In the genomic region with DNA sequence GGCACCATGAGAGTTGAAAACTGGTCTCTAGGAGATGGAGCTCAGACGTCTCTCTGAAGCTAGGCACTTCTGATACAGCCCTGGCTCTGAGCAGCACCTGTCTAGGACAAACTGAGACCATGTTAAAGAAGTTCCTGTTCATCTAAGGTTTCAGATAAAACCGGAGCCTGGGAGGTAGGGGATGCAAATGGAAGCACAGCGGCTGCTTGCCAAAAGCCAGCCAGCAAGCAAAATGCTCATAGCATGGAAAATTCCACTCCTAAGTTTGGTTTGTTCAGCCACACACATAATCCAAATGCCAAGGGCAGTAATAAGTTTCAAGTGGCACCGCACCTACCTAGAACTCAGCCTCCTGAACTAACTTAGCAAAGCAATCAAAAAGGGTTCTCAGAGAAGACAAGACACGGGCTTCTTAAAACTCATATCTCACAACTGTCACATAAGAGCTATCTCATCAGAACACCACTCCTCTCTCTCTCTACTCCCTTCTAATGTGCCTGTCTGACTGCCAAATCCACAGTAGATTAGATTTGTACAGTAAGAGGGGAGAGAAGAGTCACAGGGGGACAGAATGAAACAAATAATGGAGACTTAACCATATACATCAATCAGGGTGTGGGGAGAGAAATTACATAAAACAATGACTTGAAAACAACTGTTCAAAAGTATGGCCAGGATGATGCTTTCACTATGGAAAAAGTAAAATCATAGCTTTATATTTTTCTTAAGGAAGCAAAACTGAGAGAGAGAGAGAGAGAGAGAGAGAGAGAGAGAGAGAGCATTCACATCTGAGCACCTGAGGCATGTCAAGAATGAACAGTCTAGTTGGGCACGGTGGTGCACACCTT, we compare ENCODE assay signal across 15 mouse cellular contexts. TPM values are rescaled to one million over a fixed set of nuclear protein-coding genes. Genes with fewer than 3 reads are reported as not detected.
DNase-seq lines count a peak whose midpoint lies in the region; ATAC-seq and TF ChIP-seq lines count a peak whose summit lies in the region.
"Had no signal": no experiment of that assay in that cellular context is flagged by ENCODE, and none has a peak within 500 bp of the region (broad histone marks: within the 10 kb centered on the region; RNA-seq: fewer than 3 reads in every experiment).

No protein-coding gene starts in this region.

- POLR2A ChIA-PET in Patski (lab: Charles Lee) = interaction anchor here (0.6 to 1.1 kb wide), 3 partner anchors 9 to 87 kb away, joined by 3 to 4 read pairs (median 4); no protein-coding TSS in a partner anchor

- 66% methylated on average over 6 of the region's 6 CpGs for WGBS in embryonic facial prominence, embryonic 14.5 days
- WGBS in embryonic facial prominence, embryonic 10.5 days = 83% methylated on average over 6 of the region's 6 CpGs
- WGBS in lung, embryonic 16.5 days = 42% methylated on average over 6 of the region's 6 CpGs
- 91% methylated on average over 6 of the region's 6 CpGs for WGBS in midbrain, postnatal 0 days

- H3K27me3 ChIP-seq in embryonic facial prominence, embryonic 14.5 days (replicated peaks; ENCODE audit: control insufficient read depth, insufficient read depth, low read length) = no peaks in the 10 kb centered on the region
- no peaks in the 10 kb centered on the region for H3K27me3 ChIP-seq in embryonic facial prominence, embryonic 10.5 days (replicated peaks; ENCODE audit: low read depth, poor library complexity, severe bottlenecking)
- H3K27me3 ChIP-seq in Patski = no peaks in the 10 kb centered on the region
- no peaks in the 10 kb centered on the region for H3K27me3 ChIP-seq in lung, embryonic 16.5 days (ENCODE audit: control insufficient read depth, insufficient read depth, low read depth, low read length)
- no peaks in the 10 kb centered on the region for H3K27me3 ChIP-seq in midbrain, postnatal 0 days (ENCODE audit: insufficient read depth, low read length)
- H3K27me3 ChIP-seq: hindbrain, embryonic 15.5 days; limb, embryonic 12.5 days; neural tube, embryonic 13.5 days had no signal

- TF ChIP-seq CTCF in Patski (IDR thresholded peaks at IDR 0.05) = no peak
- TF ChIP-seq CTCF in midbrain, postnatal 0 days (IDR thresholded peaks at IDR 0.05) = no peak

- H3K4me1 ChIP-seq in embryonic facial prominence, embryonic 14.5 days (ENCODE audit: control insufficient read depth, insufficient read depth, low read length) = 0 out of 2 replicates have a peak, but pooled peaks cover 3% of the 10 kb centered on the region
- H3K4me1 ChIP-seq in embryonic facial prominence, embryonic 10.5 days = 0 out of 2 replicates have a peak, but pooled peaks cover 4% of the 10 kb centered on the region
- peaks cover 28% of the 10 kb centered on the region for H3K4me1 ChIP-seq in lung, embryonic 16.5 days (replicated peaks; ENCODE audit: control insufficient read depth, insufficient read depth, low read length)
- H3K4me1 ChIP-seq in midbrain, postnatal 0 days (ENCODE audit: insufficient read depth, low read length) = no peaks in the 10 kb centered on the region
- H3K4me1 ChIP-seq: hindbrain, embryonic 15.5 days had no signal

- no peak overlapping the region for H3K9ac ChIP-seq in embryonic facial prominence, embryonic 14.5 days (ENCODE audit: low read depth, low read length)
- H3K9ac ChIP-seq in lung, embryonic 16.5 days (ENCODE audit: low read length) = no peak overlapping the region
- H3K9ac ChIP-seq in midbrain, postnatal 0 days (replicated peaks; ENCODE audit: low read length, poor library complexity, severe bottlenecking) = no peak overlapping the region
- H3K9ac ChIP-seq: hindbrain, embryonic 15.5 days; limb, embryonic 12.5 days; neural tube, embryonic 13.5 days had no signal

- in situ Hi-C loops in Patski (cut with MboI; ENCODE audit: low pct_unique_long_range_greater_than_20kb) = no loop called here

- CTCF ChIA-PET in Patski (lab: Charles Lee) = interaction anchor here (0.9 to 1.7 kb wide), 3 partner anchors 13 to 96 kb away, joined by 3 to 10 read pairs (median 3); a partner anchor contains a TSS

- no peak overlapping the region for H3K4me2 ChIP-seq in embryonic facial prominence, embryonic 14.5 days (ENCODE audit: low read depth, low read length)
- 0 out of 2 replicates have a peak overlapping the region, but pooled peaks have one; percentile 15 for H3K4me2 ChIP-seq in lung, embryonic 16.5 days (ENCODE audit: low read depth, low read length)
- H3K4me2 ChIP-seq in midbrain, postnatal 0 days (ENCODE audit: low read depth, low read length, poor library complexity, severe bottlenecking) = no peak overlapping the region
- H3K4me2 ChIP-seq: hindbrain, embryonic 15.5 days; limb, embryonic 12.5 days; neural tube, embryonic 13.5 days had no signal

- no peak overlapping the region for H3K27ac ChIP-seq in embryonic facial prominence, embryonic 14.5 days (replicated peaks; ENCODE audit: low read depth, low read length)
- H3K27ac ChIP-seq in embryonic facial prominence, embryonic 10.5 days (replicated peaks) = no peak overlapping the region
- H3K27ac ChIP-seq in lung, embryonic 16.5 days (ENCODE audit: low read length) = peak overlapping the region; percentile 63
- no peak overlapping the region for H3K27ac ChIP-seq in midbrain, postnatal 0 days (ENCODE audit: low read depth, low read length)
- H3K27ac ChIP-seq: forebrain, embryonic 10.5 days; heart, adult 2 months; hindbrain, embryonic 15.5 days; limb, embryonic 12.5 days; neural tube, embryonic 13.5 days had no signal

- H3K4me3 ChIP-seq in embryonic facial prominence, embryonic 14.5 days (ENCODE audit: low read depth, low read length) = no peak overlapping the region
- H3K4me3 ChIP-seq in embryonic facial prominence, embryonic 10.5 days = no peak overlapping the region
- no peak overlapping the region for H3K4me3 ChIP-seq in lung, embryonic 16.5 days (ENCODE audit: low read length)
- H3K4me3 ChIP-seq in midbrain, postnatal 0 days (ENCODE audit: low read depth, low read length) = no peak overlapping the region
- H3K4me3 ChIP-seq: forebrain, embryonic 10.5 days; heart, adult 2 months; hindbrain, embryonic 15.5 days; limb, embryonic 12.5 days; neural tube, embryonic 13.5 days had no signal

- ATAC-seq in embryonic facial prominence, embryonic 14.5 days (ENCODE audit: low read depth) = no peak
- peak; percentile 12 for ATAC-seq in Patski
- ATAC-seq in lung, embryonic 16.5 days (ENCODE audit: low read depth) = 0 out of 2 replicates have a peak, but pooled peaks have one; percentile 42
- ATAC-seq in midbrain, postnatal 0 days (ENCODE audit: low FRiP score) = no peak

- H3K36me3 ChIP-seq in embryonic facial prominence, embryonic 14.5 days (ENCODE audit: control insufficient read depth, insufficient read depth, low read length) = no peaks in the 10 kb centered on the region
- H3K36me3 ChIP-seq in embryonic facial prominence, embryonic 10.5 days (replicated peaks) = no peaks in the 10 kb centered on the region
- no peaks in the 10 kb centered on the region for H3K36me3 ChIP-seq in lung, embryonic 16.5 days (ENCODE audit: control insufficient read depth, insufficient read depth, low read length)
- no peaks in the 10 kb centered on the region for H3K36me3 ChIP-seq in midbrain, postnatal 0 days (ENCODE audit: insufficient read depth, low read length)
- H3K36me3 ChIP-seq: forebrain, embryonic 10.5 days; hindbrain, embryonic 15.5 days; limb, embryonic 12.5 days; neural tube, embryonic 13.5 days had no signal

- H3K9me3 ChIP-seq in embryonic facial prominence, embryonic 14.5 days (ENCODE audit: control insufficient read depth, low read length) = no peaks in the 10 kb centered on the region
- H3K9me3 ChIP-seq in embryonic facial prominence, embryonic 10.5 days = no peaks in the 10 kb centered on the region
- H3K9me3 ChIP-seq in lung, embryonic 16.5 days (ENCODE audit: control insufficient read depth, low read length) = no peaks in the 10 kb centered on the region
- H3K9me3 ChIP-seq in midbrain, postnatal 0 days (ENCODE audit: low read length) = no peaks in the 10 kb centered on the region
- H3K9me3 ChIP-seq: forebrain, embryonic 10.5 days; hindbrain, embryonic 15.5 days; limb, embryonic 12.5 days; neural tube, embryonic 13.5 days had no signal

- peak; percentile 22 for DNase-seq in embryonic facial prominence, embryonic 14.5 days (ENCODE audit: low spot score)
- no peak for DNase-seq in embryonic facial prominence, embryonic 10.5 days (ENCODE audit: low spot score)
- DNase-seq in Patski (ENCODE audit: low read depth, low spot score) = no peak
- DNase-seq in kidney, adult 8-10 months = peak; percentile 55 to 74
- no peak for DNase-seq in cerebellum, adult 8-10 months
- no peak for DNase-seq in midbrain, postnatal 0 days (ENCODE audit: low spot score)
- DNase-seq in thymus, postnatal 4 days = no peak
- DNase-seq: cerebellum, adult 9-11 months; retina, postnatal 1 day had no signal

RNA-seq across cellular contexts. Expression of a gene that starts 13.1 kb away (rescaled TPM):
- 9.9 and 10.7 TPM in 2 replicates for polyA plus RNA-seq in embryonic facial prominence, embryonic 14.5 days (2014; fragmentation: Nextera tagmentation; extraction: Ambion mirVana)
- 3.2 and 4.0 TPM in 2 replicates for polyA plus RNA-seq in embryonic facial prominence, embryonic 10.5 days (2016; fragmentation: Nextera tagmentation; extraction: Ambion mirVana)
- 36.9 TPM for polyA plus RNA-seq in Patski (2021)
- polyA plus RNA-seq in lung, embryonic 16.5 days (2015; fragmentation: Nextera tagmentation; extraction: Ambion mirVana) = 21.0 and 21.7 TPM in 2 replicates
- total RNA-seq in midbrain, postnatal 0 days (2014; rRNA removed) = 2.5 and 3.0 TPM in 2 replicates
- polyA plus RNA-seq in midbrain, postnatal 0 days (2015; fragmentation: Nextera tagmentation; extraction: Ambion mirVana) = 1.4 and 1.8 TPM in 2 replicates

RNA-seq across cellular contexts. Expression of a gene that starts 43.3 kb away (rescaled TPM):
- 60.4 and 61.3 TPM in 2 replicates for polyA plus RNA-seq in embryonic facial prominence, embryonic 14.5 days (2014; fragmentation: Nextera tagmentation; extraction: Ambion mirVana)
- 120 and 125 TPM in 2 replicates for polyA plus RNA-seq in embryonic facial prominence, embryonic 10.5 days (2016; fragmentation: Nextera tagmentation; extraction: Ambion mirVana)
- 151 TPM for polyA plus RNA-seq in Patski (2021)
- 119 and 123 TPM in 2 replicates for polyA plus RNA-seq in lung, embryonic 16.5 days (2015; fragmentation: Nextera tagmentation; extraction: Ambion mirVana)
- 11.6 and 12.6 TPM in 2 replicates for total RNA-seq in midbrain, postnatal 0 days (2014; rRNA removed)
- 12.6 and 14.1 TPM in 2 replicates for polyA plus RNA-seq in midbrain, postnatal 0 days (2015; fragmentation: Nextera tagmentation; extraction: Ambion mirVana)

Comparison
In these comparisons a context has a peak if more than half of its experiments do, and no peak if none do; other contexts are left out.
1. DNase-seq: peak in embryonic facial prominence, embryonic 14.5 days (single experiment) and kidney, adult 8-10 months (2 of 2); none in embryonic facial prominence, embryonic 10.5 days (single experiment), Patski (single experiment), cerebellum, adult 8-10 months (single experiment), midbrain, postnatal 0 days (single experiment) and thymus, postnatal 4 days (single experiment).
2. ATAC-seq: peak in Patski (single experiment) and lung, embryonic 16.5 days (single experiment); none in embryonic facial prominence, embryonic 14.5 days (single experiment) and midbrain, postnatal 0 days (single experiment).